Mouse (Mus musculus) bone marrow macrophage, adult 2 months (primary cell): Measurements from ENCODE around the gene Trpm3.

Experiments
- CTCF ChIP-seq: IDR thresholded peaks from 2 replicates; pipeline ENCODE4 v1.5.1; 2012; ENCODE audit warnings: low read depth, mild to moderate bottlenecking, low read length, moderate library complexity
- POLR2A ChIP-seq: IDR thresholded peaks from 2 replicates; pipeline ENCODE4 v1.6.1; 2012; ENCODE audit warnings: mild to moderate bottlenecking, low read depth, low read length, borderline replicate concordance

GRCm38 (mm10) chr19:22120976-22121375, 17.9 kb upstream of the Trpm3 start:
- TF ChIP-seq CTCF = no peak
- no peak for TF ChIP-seq POLR2A
